Mouse (Mus musculus) layer of hippocampus, postnatal 14 days (tissue): ENCODE measurements around the gene Egr2. TPM values are rescaled to one million over a fixed set of nuclear protein-coding genes. Genes with fewer than 3 reads are reported as not detected.

Source experiments
- DNase-seq, 2 experiments: peaks; one replicate each; pipeline ENCODE4 v3.0.0; 2021 to 2022; ENCODE audit warnings: low spot score in 2 of 2, mixed read lengths in 1 of 2
- long read RNA-seq, 2 experiments: library from polyadenylated mRNA; stranded (forward); transcript quantifications; one replicate each; pipeline ENCODE4 v2.0.0; 2021
- total RNA-seq, 2 experiments: library from RNA; stranded (reverse); gene quantifications; 2 replicates each; pipeline ENCODE4 v1.2.3; 2021

Egr2 gene
- 1 to 10 TPM; 2.0 to 2.7 TPM for total RNA-seq
- long read RNA-seq, experiment 1, partial matches to known transcripts, result 0 of 4 reads
- long read RNA-seq, experiment 1, other reads (novel, unspliced or antisense), result 0 of 4 reads
- long read RNA-seq, experiment 2, partial matches to known transcripts, result 0 of 43 reads
- long read RNA-seq, experiment 2, other reads (novel, unspliced or antisense), result 42 of 43 reads

- DNase-seq, result no peak
Observed at GRCm38 (mm10) chr10:67535256-67535655, at the start of gene Egr2. Gene Egr2 (plus strand): TSS chr10:67535475.

- DNase-seq, result peak; percentile 21 to 30
Observed at GRCm38 (mm10) chr10:67487496-67487895, 47.8 kb upstream of the Egr2 start.

- no peak for DNase-seq
Observed at GRCm38 (mm10) chr10:67489836-67490235, 45.4 kb upstream of the Egr2 start.

GRCm38 (mm10) chr10:67490632-67491031 is 44.6 kb upstream of the Egr2 start:
- DNase-seq, result no peak

GRCm38 (mm10) chr10:67492161-67492571 is 43.1 kb upstream of the Egr2 start:
- DNase-seq, result no peak

GRCm38 (mm10) chr10:67493556-67493955 is 41.7 kb upstream of the Egr2 start:
- DNase-seq, result no peak

- no peak for DNase-seq
Observed at GRCm38 (mm10) chr10:67497144-67497892, 38.0 kb upstream of the Egr2 start.

GRCm38 (mm10) chr10:67497951-67498350 is 37.3 kb upstream of the Egr2 start:
- DNase-seq, result no peak

GRCm38 (mm10) chr10:67503320-67503995 is 31.8 kb upstream of the Egr2 start:
- DNase-seq, result no peak

- DNase-seq, result no peak
Observed at GRCm38 (mm10) chr10:67504046-67504445, 31.2 kb upstream of the Egr2 start.

- DNase-seq, result no peak
Observed at GRCm38 (mm10) chr10:67505248-67505647, 30.0 kb upstream of the Egr2 start.

GRCm38 (mm10) chr10:67512211-67512610 is 23.1 kb upstream of the Egr2 start:
- DNase-seq, result peak in 1 of 2 experiments; percentile 17

GRCm38 (mm10) chr10:67512871-67513270 is 22.4 kb upstream of the Egr2 start:
- DNase-seq, result no peak

GRCm38 (mm10) chr10:67518733-67519132 is 16.5 kb upstream of the Egr2 start:
- DNase-seq, result no peak

- DNase-seq, result no peak
Observed at GRCm38 (mm10) chr10:67524130-67524529, 11.1 kb upstream of the Egr2 start.

- DNase-seq, result no peak
Observed at GRCm38 (mm10) chr10:67524694-67525093, 10.6 kb upstream of the Egr2 start.

GRCm38 (mm10) chr10:67526435-67526834 is 8.8 kb upstream of the Egr2 start:
- no peak for DNase-seq

- DNase-seq, result no peak
Observed at GRCm38 (mm10) chr10:67529769-67530168, 5.5 kb upstream of the Egr2 start.

GRCm38 (mm10) chr10:67535972-67536371 is 697 bp downstream of the Egr2 start:
- DNase-seq, result peak in 1 of 2 experiments; percentile 62

- no peak for DNase-seq
Observed at GRCm38 (mm10) chr10:67536621-67537141, 1.4 kb downstream of the Egr2 start.

GRCm38 (mm10) chr10:67537151-67537994 is 2.1 kb downstream of the Egr2 start:
- DNase-seq, result peak; percentile 90 to 91
